Mouse (Mus musculus): Measurements from ENCODE around the gene Pacrg. TPM values are rescaled to one million over a fixed set of nuclear protein-coding genes. Genes with fewer than 3 reads are reported as not detected.

Gene Pacrg
- total and polyA plus RNA-seq, 3 experiments, result not detected

DNA sequence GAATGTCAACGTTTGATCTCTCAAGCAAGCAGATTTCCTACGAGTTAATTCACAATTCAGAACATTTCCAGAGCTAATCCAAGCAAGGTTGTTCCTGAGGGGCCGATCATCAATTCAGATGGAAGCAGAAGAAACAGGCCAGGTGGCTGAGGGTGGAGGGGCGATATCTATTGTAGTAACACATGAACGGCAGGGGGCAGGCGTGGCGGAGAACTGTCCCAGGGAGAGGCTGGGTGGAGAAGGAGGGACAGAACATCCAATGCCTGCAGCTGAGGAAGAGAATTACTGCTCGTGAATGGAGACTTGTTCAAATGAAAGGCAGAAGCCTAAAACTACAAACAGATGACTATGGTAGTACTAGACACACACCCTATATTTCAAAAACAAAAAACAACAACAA, 309.1 kb downstream of the Pacrg start:
- Histone ChIP-seq H3K9me3 (replicated peaks; ENCODE audit: low read length) (no peaks in the 10 kb centered on the region), H3K9ac (ENCODE audit: insufficient read depth, low read depth) (no peak overlapping the region), H3K4me1 (ENCODE audit: control insufficient read depth in 1 of 2, insufficient read depth in 2 of 2) (peaks cover 0 to 8% of the 10 kb centered on the region in 2 experiments; a peak in 1 of 4 replicates), H3K27me3 (replicated peaks) (no peaks in the 10 kb centered on the region), H3K4me2 (ENCODE audit: insufficient read depth, low read depth, poor library complexity, severe bottlenecking) (no peak overlapping the region; the same call in 1 of the 2 replicates), H3K4me3 (replicated peaks in 1 of 3; ENCODE audit: low read depth in 2 of 3, low read length in 2 of 3, poor library complexity in 1 of 3) (no peak overlapping the region), H3K79me2 (replicated peaks; ENCODE audit: control insufficient read depth, extremely low read depth, insufficient read depth, poor library complexity, severe bottlenecking) (no peaks in the 10 kb centered on the region), H3K36me3 (replicated peaks in 1 of 2; ENCODE audit: control insufficient read depth in 1 of 2, insufficient read depth in 1 of 2, low read length in 1 of 2) (no peaks in the 10 kb centered on the region), H3K27ac (ENCODE audit: insufficient read depth, low read depth) (no peak overlapping the region)
- TF ChIP-seq MAFK (IDR thresholded peaks at IDR 0.05; ENCODE audit: insufficient replicate concordance, low read length), result no peak
- no peak for TF ChIP-seq MAX (IDR thresholded peaks at IDR 0.05; ENCODE audit: low read length)
- no peak for TF ChIP-seq NRF1 (IDR thresholded peaks at IDR 0.05; ENCODE audit: low read depth, low read length)
- no peak for TF ChIP-seq ZC3H11A (IDR thresholded peaks at IDR 0.05; ENCODE audit: low read depth, low read length)
- no peak for TF ChIP-seq IRF4 (IDR thresholded peaks at IDR 0.05; ENCODE audit: low read depth, low read length)
- TF ChIP-seq POLR2A (IDR thresholded peaks at IDR 0.05; ENCODE audit: low read depth, low read length), result no peak
- no peak for TF ChIP-seq ZMIZ1 (IDR thresholded peaks at IDR 0.05; ENCODE audit: low read depth, low read length)
- TF ChIP-seq SMC3 (IDR thresholded peaks at IDR 0.05; ENCODE audit: low read depth, low read length), result peak; percentile 58
- no peak for TF ChIP-seq JUND (conservative IDR thresholded peaks at IDR 0.05; ENCODE audit: low read depth, low read length)
- no peak for TF ChIP-seq HCFC1 (IDR thresholded peaks at IDR 0.05; ENCODE audit: low read depth, low read length)
- no peak for TF ChIP-seq TCF12 (IDR thresholded peaks at IDR 0.05; ENCODE audit: low read depth, low read length)
- peak; percentile 37 for TF ChIP-seq RAD21 (IDR thresholded peaks at IDR 0.05; ENCODE audit: low read depth, low read length)
- TF ChIP-seq CHD1 (IDR thresholded peaks at IDR 0.05; ENCODE audit: low read depth, low read length), result no peak
- no peak for TF ChIP-seq ELF1 (IDR thresholded peaks at IDR 0.05; ENCODE audit: low read depth, low read length)
- no peak for TF ChIP-seq MXI1 (IDR thresholded peaks at IDR 0.05; ENCODE audit: low read depth, low read length)
- no peak for TF ChIP-seq UBTF (IDR thresholded peaks at IDR 0.05; ENCODE audit: low read depth, low read length)
- TF ChIP-seq USF2 (conservative IDR thresholded peaks at IDR 0.05; ENCODE audit: low read depth, low read length), result no peak
- TF ChIP-seq PAX5 (IDR thresholded peaks at IDR 0.05; ENCODE audit: low read length), result no peak
- no peak for TF ChIP-seq ZNF384 (IDR thresholded peaks at IDR 0.05; ENCODE audit: low read depth, low read length)
- TF ChIP-seq CTCF (conservative IDR thresholded peaks at IDR 0.05 in 1 of 2, IDR thresholded peaks at IDR 0.05 in 1 of 2; ENCODE audit: low read depth in 2 of 2, low read length in 2 of 2), result peak in 1 of 2 experiments; percentile 61; a peak in 2 of 4 replicates
- TF ChIP-seq ZKSCAN1 (IDR thresholded peaks at IDR 0.05; ENCODE audit: borderline replicate concordance, low read depth, low read length), result no peak
- dilution Hi-C loops (cut with MboI; ENCODE audit: extremely low pct_ligation_motif_present, extremely low pct_unique_long_range_greater_than_20kb, low sequenced_read_pairs), result no loop called here
- in situ Hi-C loops (cut with MboI; ENCODE audit: low pct_ligation_motif_present, low pct_unique_long_range_greater_than_20kb, low sequenced_read_pairs), result no loop called here
- peak; percentile 40 for DNase-seq (ENCODE audit: extremely low read depth)

DNA sequence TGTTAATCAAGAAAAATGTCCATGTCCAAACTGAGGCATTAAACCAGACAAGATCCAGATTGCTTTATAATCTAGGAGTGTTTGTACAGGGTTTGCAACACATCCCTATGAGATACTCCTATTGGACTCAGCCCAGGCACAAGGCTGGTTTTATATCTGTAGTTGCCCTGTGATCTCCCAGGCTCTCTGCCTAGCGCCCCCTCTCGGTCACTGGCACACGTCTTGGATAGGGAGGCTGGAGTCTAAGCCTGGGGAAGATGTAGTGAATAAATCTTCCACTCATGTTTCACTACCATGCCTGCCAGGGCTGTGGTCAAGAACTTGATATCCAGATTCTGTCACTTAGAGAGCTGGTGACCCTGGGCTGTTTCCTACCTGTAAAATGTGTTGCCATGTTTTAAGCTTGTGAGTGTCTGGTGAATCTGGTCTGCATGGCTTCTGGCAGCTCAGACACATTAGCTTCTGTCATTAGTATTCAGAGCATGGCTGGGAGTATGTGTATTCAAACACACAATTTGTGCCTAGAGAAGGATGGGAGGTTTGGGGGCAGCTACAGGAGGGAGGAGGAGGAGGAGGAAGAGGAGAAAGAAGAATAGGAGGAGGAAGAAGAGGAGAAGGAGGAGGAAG, 310.7 kb downstream of the Pacrg start:
- Histone ChIP-seq H3K27ac (ENCODE audit: insufficient read depth, low read depth) (no peak overlapping the region), H3K79me2 (replicated peaks; ENCODE audit: control insufficient read depth, extremely low read depth, insufficient read depth, poor library complexity, severe bottlenecking) (no peaks in the 10 kb centered on the region), H3K9me3 (replicated peaks; ENCODE audit: low read length) (no peaks in the 10 kb centered on the region), H3K9ac (ENCODE audit: insufficient read depth, low read depth) (no peak overlapping the region), H3K27me3 (replicated peaks) (no peaks in the 10 kb centered on the region), H3K4me1 (ENCODE audit: control insufficient read depth in 1 of 2, insufficient read depth in 2 of 2) (peaks cover 0 to 8% of the 10 kb centered on the region in 2 experiments; a peak in 1 of 4 replicates), H3K4me2 (ENCODE audit: insufficient read depth, low read depth, poor library complexity, severe bottlenecking) (no peak overlapping the region), H3K36me3 (replicated peaks in 1 of 2; ENCODE audit: control insufficient read depth in 1 of 2, insufficient read depth in 1 of 2, low read length in 1 of 2) (no peaks in the 10 kb centered on the region), H3K4me3 (replicated peaks in 1 of 3; ENCODE audit: low read depth in 2 of 3, low read length in 2 of 3, poor library complexity in 1 of 3) (no peak overlapping the region)
- dilution Hi-C loops (cut with MboI; ENCODE audit: extremely low pct_ligation_motif_present, extremely low pct_unique_long_range_greater_than_20kb, low sequenced_read_pairs) (no loop called here), in situ Hi-C loops (cut with MboI; ENCODE audit: low pct_ligation_motif_present, low pct_unique_long_range_greater_than_20kb, low sequenced_read_pairs) (no loop called here)
- peak; percentile 10 for DNase-seq (ENCODE audit: extremely low read depth)
- TF ChIP-seq MXI1 (IDR thresholded peaks at IDR 0.05; ENCODE audit: low read depth, low read length) (no peak), SMC3 (IDR thresholded peaks at IDR 0.05; ENCODE audit: low read depth, low read length) (peak; percentile 20; the same call in 1 of the 2 replicates), NRF1 (IDR thresholded peaks at IDR 0.05; ENCODE audit: low read depth, low read length) (no peak), CTCF (conservative IDR thresholded peaks at IDR 0.05 in 1 of 2, IDR thresholded peaks at IDR 0.05 in 1 of 2; ENCODE audit: low read depth in 2 of 2, low read length in 2 of 2) (peak in 1 of 2 experiments; percentile 40; a peak in 2 of 4 replicates), ZNF384 (IDR thresholded peaks at IDR 0.05; ENCODE audit: low read depth, low read length) (no peak), NELFE (IDR thresholded peaks at IDR 0.05; ENCODE audit: low read depth, low read length) (no peak), CHD1 (IDR thresholded peaks at IDR 0.05; ENCODE audit: low read depth, low read length) (no peak), SIN3A (IDR thresholded peaks at IDR 0.05; ENCODE audit: low read length) (no peak)
